In genomic region chr7:98836646-98837045, GRCm38 (mm10) we compare ENCODE assay signal across 8 mouse cellular contexts. TPM values are rescaled to one million over a fixed set of nuclear protein-coding genes. Genes with fewer than 3 reads are reported as not detected.
A peak's percentile ranks its signal among the peaks of the same experiment; 100 is the strongest.
DNase-seq lines count a peak whose midpoint lies in the region; ATAC-seq lines count a peak whose summit lies in the region.

No protein-coding gene starts in this region.

- H3K36me3 ChIP-seq in liver, embryonic 16.5 days (ENCODE audit: control insufficient read depth, insufficient read depth): no peaks in the 10 kb centered on the region

- no peaks in the 10 kb centered on the region for H3K9me3 ChIP-seq in liver, embryonic 16.5 days (replicated peaks; ENCODE audit: control insufficient read depth, low read length)

- peaks cover 94% of the 10 kb centered on the region for H3K27me3 ChIP-seq in liver, embryonic 16.5 days (ENCODE audit: control insufficient read depth, insufficient read depth, low read depth, low read length)

- H3K27ac ChIP-seq in liver, embryonic 16.5 days (ENCODE audit: low read length): no peak overlapping the region

- under 1% methylated on average over 23 of the region's 23 CpGs for WGBS in liver, embryonic 16.5 days (ENCODE audit: insufficient replicate concordance)

- DNase-seq in ovary, postnatal 36 days (ENCODE audit: low spot score): peak; percentile 63
- DNase-seq in ovary, adult 18-20 months (ENCODE audit: low spot score): no peak
- DNase-seq in cerebellum, postnatal 25 days: peak; percentile 69 to 82
- DNase-seq in gastrocnemius, postnatal 4 days (ENCODE audit: low spot score in 2 of 2): peak; percentile 61 to 82
- peak; percentile 49 to 69 for DNase-seq in natural killer cell, adult 2 months (ENCODE audit: low spot score in 2 of 2)
- DNase-seq in thymus, postnatal 10 days (ENCODE audit: low spot score in 2 of 2): peak; percentile 26 to 80

- peak overlapping the region; percentile 65 for H3K4me2 ChIP-seq in liver, embryonic 16.5 days (ENCODE audit: low read depth, low read length)

- no peak overlapping the region for H3K9ac ChIP-seq in liver, embryonic 16.5 days (ENCODE audit: low read depth, low read length)

- ATAC-seq in inflammation-experienced regulatory T-cells, adult 6 months: peak; percentile 36
- no peak for ATAC-seq in liver, embryonic 16.5 days (ENCODE audit: low read depth)

- H3K4me1 ChIP-seq in liver, embryonic 16.5 days (ENCODE audit: control insufficient read depth, low read depth, low read length): no peaks in the 10 kb centered on the region; the same call in 1 of the 2 replicates

- peak overlapping the region; percentile 36 for H3K4me3 ChIP-seq in liver, embryonic 16.5 days (ENCODE audit: low read depth, low read length)

RNA-seq across cellular contexts. Expression of gene Wnt11, which starts 1.7 kb away (rescaled TPM):
- 10 to 100 TPM; 16.4 to 19.9 TPM for total RNA-seq in gastrocnemius, postnatal 4 days (2021)
- polyA plus RNA-seq in inflammation-experienced regulatory T-cells, adult 6 months (2017; shearing (Covaris generic)): not detected
- polyA plus RNA-seq in liver, embryonic 16.5 days (2015; fragmentation: Nextera tagmentation; extraction: Ambion mirVana): 0.20 and 0.25 TPM in 2 replicates
